ENCODE assay signal across 25 mouse cellular contexts in the genomic region with DNA sequence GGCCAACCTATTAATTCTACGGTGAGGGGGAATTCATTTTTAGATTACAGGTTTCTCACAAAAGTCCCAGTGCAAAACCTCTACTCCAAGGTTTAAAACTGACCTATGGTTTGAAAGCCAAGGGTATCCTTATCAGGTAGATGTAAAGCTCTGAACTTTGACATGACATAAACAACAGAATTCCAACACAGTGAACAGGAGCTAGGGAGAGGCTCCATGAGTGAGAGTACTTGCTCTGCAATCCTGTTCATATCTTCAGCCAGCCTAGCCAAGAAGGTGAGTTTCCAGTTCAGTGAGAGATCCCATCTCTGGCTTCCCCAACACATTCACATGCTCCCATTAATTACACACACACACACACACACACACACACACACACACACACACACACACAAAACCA.
"Had no signal": no experiment of that assay in that cellular context is flagged by ENCODE, and none has a peak within 500 bp of the region (broad histone marks: within the 10 kb centered on the region; RNA-seq: fewer than 3 reads in every experiment).

No protein-coding gene starts in this region.

- H3K9me3 ChIP-seq: hindbrain, embryonic 10.5 days; hindbrain, embryonic 12.5 days; kidney, embryonic 15.5 days; limb, embryonic 13.5 days; limb, embryonic 15.5 days had no signal

- ATAC-seq: forebrain, postnatal 0 days; hindbrain, embryonic 16.5 days had no signal

- H3K36me3 ChIP-seq: hindbrain, embryonic 10.5 days; hindbrain, embryonic 12.5 days; kidney, embryonic 15.5 days; limb, embryonic 13.5 days; limb, embryonic 15.5 days had no signal

- H3K4me3 ChIP-seq: heart, adult 2 months; hindbrain, embryonic 10.5 days; hindbrain, embryonic 12.5 days; kidney, embryonic 15.5 days; limb, embryonic 13.5 days; limb, embryonic 15.5 days had no signal

- H3K27me3 ChIP-seq: hindbrain, embryonic 12.5 days; kidney, embryonic 15.5 days; limb, embryonic 13.5 days; limb, embryonic 15.5 days had no signal

- DNase-seq: forebrain, postnatal 0 days; gastrocnemius, postnatal 14 days; gastrocnemius, postnatal 36 days; heart, adult 11 months; heart, adult 2 months; heart, postnatal 10 days; heart, postnatal 4 days; kidney, adult 11 months; kidney, adult 2 months; kidney, adult 9 months; kidney, postnatal 14 days; kidney, postnatal 36 days; layer of hippocampus, adult 9-11 months; layer of hippocampus, postnatal 36 days; left cerebral cortex, postnatal 4 days had no signal

- H3K9ac ChIP-seq: forebrain, postnatal 0 days; hindbrain, embryonic 12.5 days; hindbrain, embryonic 14.5 days; kidney, embryonic 15.5 days; limb, embryonic 13.5 days; limb, embryonic 15.5 days had no signal

- H3K4me2 ChIP-seq: heart, embryonic 11.5 days; hindbrain, embryonic 12.5 days; hindbrain, embryonic 14.5 days; kidney, embryonic 15.5 days; limb, embryonic 13.5 days; limb, embryonic 15.5 days; liver, embryonic 11.5 days had no signal

- H3K27ac ChIP-seq: heart, adult 2 months; hindbrain, embryonic 10.5 days; hindbrain, embryonic 12.5 days; hindbrain, embryonic 14.5 days; kidney, embryonic 15.5 days; kidney, postnatal 0 days; limb, embryonic 13.5 days; limb, embryonic 15.5 days had no signal
